Mouse (Mus musculus): ENCODE measurements around the gene Prkn. TPM values are rescaled to one million over a fixed set of nuclear protein-coding genes. Genes with fewer than 3 reads are reported as not detected.

Prkn gene
- polyA plus RNA-seq, 1 experiment from 2014 or later: 0.64 TPM

GRCm38 (mm10) chr17:10887924-10888323 is 47.7 kb downstream of the Prkn start:
- WGBS (ENCODE audit: insufficient replicate concordance): 49% methylated on average over 4 of the region's 4 CpGs
- Histone ChIP-seq H3K4me2 (no peak overlapping the region), H3K4me3 (no peak overlapping the region), H3K9me3 (replicated peaks) (no peaks in the 10 kb centered on the region), H3K27ac (no peak overlapping the region), H3K36me3 (no peaks in the 10 kb centered on the region), H3K9ac (no peak overlapping the region), H3K27me3 (replicated peaks) (no peaks in the 10 kb centered on the region), H3K4me1 (no peaks in the 10 kb centered on the region)
- no peak for ATAC-seq

GRCm38 (mm10) chr17:10901686-10902228 is 61.6 kb downstream of the Prkn start:
- Histone ChIP-seq H3K4me2 (no peak overlapping the region), H3K27me3 (replicated peaks) (no peaks in the 10 kb centered on the region), H3K4me3 (no peak overlapping the region), H3K27ac (no peak overlapping the region), H3K36me3 (no peaks in the 10 kb centered on the region), H3K9ac (no peak overlapping the region), H3K9me3 (replicated peaks) (no peaks in the 10 kb centered on the region), H3K4me1 (peaks cover 10% of the 10 kb centered on the region; the same call in 1 of the 2 replicates)
- ATAC-seq: 0 out of 2 replicates have a peak, but pooled peaks have one; percentile 59
- 36% methylated on average over 3 of the region's 3 CpGs for WGBS (ENCODE audit: insufficient replicate concordance)

GRCm38 (mm10) chr17:10936698-10937097 is 96.5 kb downstream of the Prkn start:
- H3K4me1 ChIP-seq: no peaks in the 10 kb centered on the region
- H3K27ac ChIP-seq: no peak overlapping the region
- H3K36me3 ChIP-seq: no peaks in the 10 kb centered on the region
- no peak overlapping the region for H3K9ac ChIP-seq
- no peaks in the 10 kb centered on the region for H3K9me3 ChIP-seq (replicated peaks)
- H3K4me2 ChIP-seq: no peak overlapping the region
- 0 out of 2 replicates have a peak, but pooled peaks cover 6% of the 10 kb centered on the region for H3K27me3 ChIP-seq (replicated peaks)
- no peak overlapping the region for H3K4me3 ChIP-seq
- ATAC-seq: no peak

- ATAC-seq: no peak
- H3K27ac ChIP-seq: no peak overlapping the region
- 43% methylated on average over 8 of the region's 8 CpGs for WGBS (ENCODE audit: insufficient replicate concordance)
These were observed 97.7 kb downstream of the Prkn start for GRCm38 (mm10) chr17:10937844-10938243.

GRCm38 (mm10) chr17:10938755-10939154 is 98.6 kb downstream of the Prkn start:
- no peaks in the 10 kb centered on the region for H3K36me3 ChIP-seq
- WGBS (ENCODE audit: insufficient replicate concordance): 72% methylated on average over 1 of the region's 1 CpGs
- no peak overlapping the region for H3K27ac ChIP-seq
- no peaks in the 10 kb centered on the region for H3K4me1 ChIP-seq
- H3K9me3 ChIP-seq (replicated peaks): no peaks in the 10 kb centered on the region
- H3K4me2 ChIP-seq: no peak overlapping the region
- no peak overlapping the region for H3K4me3 ChIP-seq
- no peak for ATAC-seq
- H3K27me3 ChIP-seq (replicated peaks): 0 out of 2 replicates have a peak, but pooled peaks cover 6% of the 10 kb centered on the region
- no peak overlapping the region for H3K9ac ChIP-seq

More at GRCm38 (mm10) chr17:10937844-10938243, 97.7 kb downstream of the Prkn start:
- H3K36me3 ChIP-seq: no peaks in the 10 kb centered on the region
- 0 out of 2 replicates have a peak, but pooled peaks cover 6% of the 10 kb centered on the region for H3K27me3 ChIP-seq (replicated peaks)
- H3K4me1 ChIP-seq: no peaks in the 10 kb centered on the region
- H3K4me3 ChIP-seq: no peak overlapping the region
- H3K4me2 ChIP-seq: no peak overlapping the region
- H3K9ac ChIP-seq: no peak overlapping the region
- H3K9me3 ChIP-seq (replicated peaks): no peaks in the 10 kb centered on the region

GRCm38 (mm10) chr17:10946552-10946951 is 106.4 kb downstream of the Prkn start:
- no peaks in the 10 kb centered on the region for H3K4me1 ChIP-seq
- no peaks in the 10 kb centered on the region for H3K36me3 ChIP-seq
- ATAC-seq: no peak
- H3K4me2 ChIP-seq: no peak overlapping the region
- no peak overlapping the region for H3K27ac ChIP-seq
- H3K4me3 ChIP-seq: no peak overlapping the region
- 62% methylated on average over 4 of the region's 4 CpGs for WGBS (ENCODE audit: insufficient replicate concordance)
- no peaks in the 10 kb centered on the region for H3K9me3 ChIP-seq (replicated peaks)
- H3K27me3 ChIP-seq (replicated peaks): no peaks in the 10 kb centered on the region
- no peak overlapping the region for H3K9ac ChIP-seq

GRCm38 (mm10) chr17:10947614-10948013 is 107.4 kb downstream of the Prkn start:
- H3K4me1 ChIP-seq: no peaks in the 10 kb centered on the region
- H3K27ac ChIP-seq: no peak overlapping the region
- H3K9me3 ChIP-seq (replicated peaks): no peaks in the 10 kb centered on the region
- no peak overlapping the region for H3K4me2 ChIP-seq
- no peak for ATAC-seq
- no peaks in the 10 kb centered on the region for H3K36me3 ChIP-seq
- 63% methylated on average over 2 of the region's 2 CpGs for WGBS (ENCODE audit: insufficient replicate concordance)
- H3K27me3 ChIP-seq (replicated peaks): no peaks in the 10 kb centered on the region
- H3K4me3 ChIP-seq: no peak overlapping the region
- H3K9ac ChIP-seq: no peak overlapping the region

- Histone ChIP-seq H3K36me3 (no peaks in the 10 kb centered on the region), H3K27me3 (replicated peaks) (no peaks in the 10 kb centered on the region), H3K9ac (no peak overlapping the region), H3K9me3 (replicated peaks) (no peaks in the 10 kb centered on the region), H3K4me2 (no peak overlapping the region), H3K4me1 (no peaks in the 10 kb centered on the region), H3K27ac (no peak overlapping the region), H3K4me3 (no peak overlapping the region)
- 68% methylated on average over 10 of the region's 10 CpGs for WGBS (ENCODE audit: insufficient replicate concordance)
- no peak for ATAC-seq
These were observed 119.1 kb downstream of the Prkn start for GRCm38 (mm10) chr17:10959066-10959864.

- H3K27me3 ChIP-seq (replicated peaks): no peaks in the 10 kb centered on the region
- H3K4me2 ChIP-seq: no peak overlapping the region
- ATAC-seq: no peak
These were observed 122.0 kb downstream of the Prkn start for GRCm38 (mm10) chr17:10962151-10962550.

GRCm38 (mm10) chr17:10982136-10982535 is 142.0 kb downstream of the Prkn start:
- no peak for ATAC-seq
- Histone ChIP-seq H3K9me3 (replicated peaks) (no peaks in the 10 kb centered on the region), H3K36me3 (no peaks in the 10 kb centered on the region), H3K27ac (no peak overlapping the region), H3K4me3 (no peak overlapping the region), H3K4me1 (no peaks in the 10 kb centered on the region), H3K27me3 (replicated peaks) (no peaks in the 10 kb centered on the region), H3K4me2 (no peak overlapping the region), H3K9ac (no peak overlapping the region)
- 48% methylated on average over 4 of the region's 4 CpGs for WGBS (ENCODE audit: insufficient replicate concordance)

More at GRCm38 (mm10) chr17:10962151-10962550, 122.0 kb downstream of the Prkn start:
- H3K4me3 ChIP-seq: no peak overlapping the region
- 77% methylated on average over 5 of the region's 5 CpGs for WGBS (ENCODE audit: insufficient replicate concordance)
- no peak overlapping the region for H3K9ac ChIP-seq
- no peaks in the 10 kb centered on the region for H3K36me3 ChIP-seq
- H3K4me1 ChIP-seq: no peaks in the 10 kb centered on the region
- no peaks in the 10 kb centered on the region for H3K9me3 ChIP-seq (replicated peaks)
- H3K27ac ChIP-seq: no peak overlapping the region

GRCm38 (mm10) chr17:10987040-10987439 is 146.9 kb downstream of the Prkn start:
- H3K9me3 ChIP-seq (replicated peaks): no peaks in the 10 kb centered on the region
- no peaks in the 10 kb centered on the region for H3K36me3 ChIP-seq
- no peak for ATAC-seq
- 65% methylated on average over 4 of the region's 4 CpGs for WGBS (ENCODE audit: insufficient replicate concordance)
- H3K4me2 ChIP-seq: no peak overlapping the region
- no peak overlapping the region for H3K4me3 ChIP-seq
- no peak overlapping the region for H3K9ac ChIP-seq
- no peak overlapping the region for H3K27ac ChIP-seq
- no peaks in the 10 kb centered on the region for H3K27me3 ChIP-seq (replicated peaks)
- H3K4me1 ChIP-seq: no peaks in the 10 kb centered on the region

- no peak overlapping the region for H3K27ac ChIP-seq
- H3K9ac ChIP-seq: no peak overlapping the region
- H3K27me3 ChIP-seq (replicated peaks): no peaks in the 10 kb centered on the region
- no peak overlapping the region for H3K4me3 ChIP-seq
- H3K4me1 ChIP-seq: no peaks in the 10 kb centered on the region
- no peak overlapping the region for H3K4me2 ChIP-seq
- no peaks in the 10 kb centered on the region for H3K9me3 ChIP-seq (replicated peaks)
- no peak for ATAC-seq
- H3K36me3 ChIP-seq: no peaks in the 10 kb centered on the region
- 68% methylated on average over 5 of the region's 5 CpGs for WGBS (ENCODE audit: insufficient replicate concordance)
These were observed 157.1 kb downstream of the Prkn start for GRCm38 (mm10) chr17:10997291-10997690.

Data from liver, embryonic 12.5 days (tissue).